Mouse (Mus musculus) neural tube, embryonic 11.5 days (tissue): ENCODE data around the gene Matn4. TPM values are rescaled to one million over a fixed set of nuclear protein-coding genes. Genes with fewer than 3 reads are reported as not detected.
A peak's percentile ranks its signal among the peaks of the same experiment; 100 is the strongest.

Experiments
- ATAC-seq: fragments of 200-750 bp; cut with Nextera tagmentation; 2 replicates; pipeline ENCODE4 v1.8.0; 2017; ENCODE audit warnings: moderate number of reproducible peaks, mild to moderate bottlenecking, moderate TSS enrichment, moderate library complexity; ENCODE audit not compliant: insufficient read depth, low FRiP score, low TSS enrichment
- DNase-seq: peaks from one replicate; pipeline ENCODE4 v3.0.0-alpha.2; 2015; ENCODE audit warnings: low spot score
- H3K27ac ChIP-seq: fragments of 300-500 bp; sonication (generic); 2 replicates; pipeline ENCODE4 v1.5.1; 2014; ENCODE audit warnings: low read depth, mild to moderate bottlenecking, low read length
- H3K27me3 ChIP-seq: fragments of 300-500 bp; sonication (generic); 2 replicates; pipeline ENCODE4 v1.6.1; 2014; ENCODE audit warnings: mild to moderate bottlenecking, low read length, mixed read lengths; ENCODE audit not compliant: control insufficient read depth, insufficient read depth
- H3K36me3 ChIP-seq: fragments of 300-500 bp; sonication (generic); 2 replicates; pipeline ENCODE4 v1.6.1; 2014; ENCODE audit warnings: mild to moderate bottlenecking, low read length, moderate library complexity, mixed read lengths; ENCODE audit not compliant: control insufficient read depth, insufficient read depth
- H3K4me1 ChIP-seq: fragments of 300-500 bp; sonication (generic); 2 replicates; pipeline ENCODE4 v1.6.1; 2014; ENCODE audit warnings: low read length, mixed read lengths; ENCODE audit not compliant: control insufficient read depth, insufficient read depth
- H3K4me2 ChIP-seq: fragments of 300-500 bp; sonication (generic); 2 replicates; pipeline ENCODE4 v1.6.1; 2014; ENCODE audit warnings: low read depth, mild to moderate bottlenecking, moderate library complexity
- H3K4me3 ChIP-seq: fragments of 300-500 bp; sonication (generic); 2 replicates; pipeline ENCODE4 v1.5.1; 2014; ENCODE audit warnings: low read depth, low read length
- H3K9ac ChIP-seq: fragments of 300-500 bp; sonication (generic); 2 replicates; pipeline ENCODE4 v1.6.1; 2014; ENCODE audit warnings: mild to moderate bottlenecking, low read length
- H3K9me3 ChIP-seq: fragments of 300-500 bp; sonication (generic); 2 replicates; pipeline ENCODE4 v1.6.1; 2016; ENCODE audit warnings: low read length; ENCODE audit not compliant: control insufficient read depth
- WGBS: fragments of 180-500 bp; shearing (Covaris S2); extraction: QIAGEN DNeasy Blood & Tissue Kit; methylation state at CpG from one replicate; pipeline ENCODE4 v1.1.7; 2014; 5-methylcytosine and 5-hydroxymethylcytosine counted together
- polyA plus RNA-seq: library from polyadenylated mRNA; unstranded; fragments of >200 nt; fragmentation: Nextera tagmentation; extraction: Ambion mirVana; gene quantifications from 2 replicates; pipeline ENCODE4 v1.2.1, GENCODE M21; 2014

Matn4 gene
- polyA plus RNA-seq, 1 experiment from 2014 or later, result 0.48 TPM

- DNase-seq, result no peak
- WGBS, result 78% methylated on average over 29 of the region's 29 CpGs
- Histone ChIP-seq H3K9me3 (no peaks in the 10 kb centered on the region), H3K4me2 (no peak overlapping the region), H3K36me3 (no peaks in the 10 kb centered on the region), H3K4me3 (no peak overlapping the region), H3K27ac (no peak overlapping the region), H3K4me1 (0 out of 2 replicates have a peak, but pooled peaks cover 3% of the 10 kb centered on the region), H3K9ac (no peak overlapping the region), H3K27me3 (0 out of 2 replicates have a peak, but pooled peaks cover 4% of the 10 kb centered on the region)
- ATAC-seq, result no peak
Measured at GRCm38 (mm10) chr2:164393126-164393525, 11.8 kb downstream of the Matn4 start.

- H3K27ac ChIP-seq, result no peak overlapping the region
- under 1% methylated on average over 30 of the region's 30 CpGs for WGBS
- peak overlapping the region; percentile 55; the same call in 1 of the 2 replicates for H3K9ac ChIP-seq
- no peaks in the 10 kb centered on the region for H3K36me3 ChIP-seq
- peak overlapping the region; percentile 57 for H3K4me2 ChIP-seq
- DNase-seq, result peak; percentile 93
- H3K27me3 ChIP-seq, result 0 out of 2 replicates have a peak, but pooled peaks cover 4% of the 10 kb centered on the region
- peak; percentile 64 for ATAC-seq
- H3K4me3 ChIP-seq, result peak overlapping the region; percentile 35
- H3K9me3 ChIP-seq, result no peaks in the 10 kb centered on the region
- H3K4me1 ChIP-seq, result peaks cover 8% of the 10 kb centered on the region; the same call in 1 of the 2 replicates
Measured at GRCm38 (mm10) chr2:164389499-164389898, 15.5 kb downstream of the Matn4 start.

DNA sequence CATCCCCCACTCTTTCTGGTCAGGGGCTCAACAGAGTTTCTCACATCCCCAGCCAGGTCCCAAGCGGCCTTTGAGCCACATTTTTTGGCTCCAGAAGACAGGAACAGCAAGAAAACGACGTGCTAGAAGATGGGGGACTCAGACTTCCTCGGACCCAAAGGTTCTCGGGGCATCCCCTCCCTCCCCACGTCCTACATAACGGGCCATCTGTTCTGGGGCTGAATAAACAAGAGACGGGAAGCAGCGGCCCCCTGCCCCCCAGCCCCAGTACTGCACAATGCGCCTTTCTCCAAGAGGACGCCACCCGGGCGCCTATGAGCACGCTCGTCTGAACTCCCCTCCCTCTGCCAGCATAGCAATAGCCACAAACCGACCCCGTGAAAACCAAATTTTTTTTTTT, 15.9 kb downstream of the Matn4 start, which contains the start of gene Slpi:
Gene Slpi (minus strand): TSS at position 76 of the 400 bp plus-strand sequence.
- no peaks in the 10 kb centered on the region for H3K9me3 ChIP-seq
- no peak within 1 kb of the TSS for H3K27ac ChIP-seq
- peak within 1 kb of the TSS; percentile 35 for H3K4me3 ChIP-seq
- under 1% methylated on average over 17 of the region's 17 CpGs for WGBS
- peak within 1 kb of the TSS; percentile 57 for H3K4me2 ChIP-seq
- peak within 1 kb of the TSS; percentile 55; the same call in 1 of the 2 replicates for H3K9ac ChIP-seq
- ATAC-seq, result peak; percentile 79
- 0 out of 2 replicates have a peak, but pooled peaks cover 4% of the 10 kb centered on the region for H3K27me3 ChIP-seq
- H3K4me1 ChIP-seq, result peaks cover 8% of the 10 kb centered on the region; the same call in 1 of the 2 replicates
- DNase-seq, result peak; percentile 68
- no peaks in the 10 kb centered on the region for H3K36me3 ChIP-seq

DNA sequence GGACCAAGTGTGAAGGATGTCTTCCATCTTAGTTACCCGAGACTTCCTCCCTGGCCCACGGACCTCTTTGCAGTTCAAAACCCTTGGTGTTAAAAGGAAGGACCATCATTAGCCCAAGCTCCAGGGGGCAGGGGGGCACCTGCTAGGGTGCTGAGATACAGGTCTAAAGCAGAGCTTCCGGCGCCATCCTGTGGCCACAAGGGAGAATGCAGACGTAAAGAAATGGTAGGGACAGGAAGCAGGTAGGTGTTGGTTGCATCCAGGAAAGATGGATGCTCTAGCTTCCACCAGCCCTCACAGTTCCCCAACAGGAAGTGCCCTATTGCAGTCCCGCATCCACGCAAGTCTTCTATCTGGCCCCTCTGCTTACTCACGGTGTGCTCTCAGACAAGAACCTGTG, 18.0 kb downstream of the Matn4 start:
- Histone ChIP-seq H3K9me3 (no peaks in the 10 kb centered on the region), H3K4me1 (peaks cover 8% of the 10 kb centered on the region; the same call in 1 of the 2 replicates), H3K27ac (no peak overlapping the region), H3K9ac (no peak overlapping the region), H3K27me3 (0 out of 2 replicates have a peak, but pooled peaks cover 4% of the 10 kb centered on the region), H3K36me3 (no peaks in the 10 kb centered on the region), H3K4me2 (no peak overlapping the region), H3K4me3 (no peak overlapping the region)
- DNase-seq (peak; percentile 36), ATAC-seq (no peak)
- WGBS, result 13% methylated on average over 8 of the region's 8 CpGs

DNA sequence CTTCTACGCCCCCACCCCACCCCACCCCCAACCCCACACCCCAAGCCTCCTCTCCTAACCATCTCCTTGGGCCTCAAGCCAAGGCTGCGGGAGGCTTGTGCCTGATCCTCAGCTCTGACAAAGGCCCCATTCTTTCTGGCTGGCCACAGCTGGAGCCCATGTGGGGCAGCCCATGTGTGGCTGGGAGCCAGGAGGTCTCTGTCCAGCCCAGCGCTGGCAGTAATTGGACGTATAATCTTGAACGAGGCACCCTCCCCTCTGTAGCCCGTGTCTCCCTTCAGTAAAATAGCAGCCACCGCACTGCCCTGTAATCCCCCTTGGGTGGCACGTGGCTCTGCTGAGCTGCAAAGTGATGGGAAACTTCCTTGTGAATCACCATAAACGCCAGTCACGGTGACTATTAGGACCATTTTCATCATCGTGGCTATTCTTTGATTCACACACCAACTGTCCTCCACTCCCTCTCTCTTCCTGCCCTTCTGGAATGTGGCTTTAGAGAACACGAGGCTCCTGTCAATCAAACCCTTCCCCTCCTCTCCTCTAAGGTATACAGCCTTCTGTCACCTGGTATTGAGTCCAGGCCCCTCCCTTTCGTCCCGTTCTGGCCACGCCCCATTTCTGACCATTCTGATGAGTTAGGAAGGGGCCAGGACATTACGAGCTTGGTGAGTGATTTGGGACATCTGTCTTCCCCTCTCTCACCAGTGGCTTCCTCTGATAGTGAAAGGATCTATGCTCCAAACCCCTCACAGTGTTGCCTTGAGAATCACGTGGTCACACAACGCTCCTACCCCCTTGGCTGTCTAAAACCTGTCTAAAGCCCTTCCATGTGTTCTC, 18.8 kb downstream of the Matn4 start:
- peaks cover 8% of the 10 kb centered on the region; the same call in 1 of the 2 replicates for H3K4me1 ChIP-seq
- WGBS, result 16% methylated on average over 18 of the region's 18 CpGs
- no peaks in the 10 kb centered on the region for H3K9me3 ChIP-seq
- H3K36me3 ChIP-seq, result no peaks in the 10 kb centered on the region
- peak; percentile 73 for DNase-seq
- no peak overlapping the region for H3K27ac ChIP-seq
- H3K4me2 ChIP-seq, result no peak overlapping the region
- H3K27me3 ChIP-seq, result 0 out of 2 replicates have a peak, but pooled peaks cover 4% of the 10 kb centered on the region
- no peak overlapping the region for H3K4me3 ChIP-seq
- H3K9ac ChIP-seq, result no peak overlapping the region
- peak; percentile 51; the same call in 1 of the 2 replicates for ATAC-seq

- no peak overlapping the region for H3K4me2 ChIP-seq
- no peaks in the 10 kb centered on the region for H3K9me3 ChIP-seq
- ATAC-seq (no peak), DNase-seq (no peak)
- WGBS, result 61% methylated on average over 11 of the region's 11 CpGs
- 0 out of 2 replicates have a peak, but pooled peaks cover 2% of the 10 kb centered on the region for H3K27me3 ChIP-seq
- H3K4me1 ChIP-seq, result peaks cover 8% of the 10 kb centered on the region; the same call in 1 of the 2 replicates
- no peak overlapping the region for H3K27ac ChIP-seq
- H3K9ac ChIP-seq, result no peak overlapping the region
- no peak overlapping the region for H3K4me3 ChIP-seq
- H3K36me3 ChIP-seq, result no peaks in the 10 kb centered on the region
Measured at GRCm38 (mm10) chr2:164383656-164384399, 21.1 kb downstream of the Matn4 start.

DNA sequence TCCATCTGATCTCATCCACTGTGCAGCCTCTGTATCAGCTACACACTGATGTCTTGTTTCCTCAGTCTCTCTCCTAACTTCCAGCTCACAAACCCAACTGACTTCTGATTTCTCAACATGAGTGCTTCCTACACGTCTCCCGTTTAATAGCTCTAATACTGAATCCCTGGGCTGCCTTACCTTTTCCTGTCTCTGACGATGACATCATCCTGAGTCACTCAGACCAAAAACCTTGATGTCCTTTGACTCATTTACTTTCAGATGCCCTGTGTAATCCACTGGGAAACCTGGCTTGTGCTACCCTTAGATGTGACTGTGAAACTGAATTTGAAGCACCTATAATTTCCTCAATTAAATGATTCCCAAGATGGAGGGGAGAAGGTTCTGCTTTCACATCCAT, 22.0 kb downstream of the Matn4 start:
- 85% methylated on average over 3 of the region's 3 CpGs for WGBS
- DNase-seq, result no peak
- ATAC-seq, result no peak

DNA sequence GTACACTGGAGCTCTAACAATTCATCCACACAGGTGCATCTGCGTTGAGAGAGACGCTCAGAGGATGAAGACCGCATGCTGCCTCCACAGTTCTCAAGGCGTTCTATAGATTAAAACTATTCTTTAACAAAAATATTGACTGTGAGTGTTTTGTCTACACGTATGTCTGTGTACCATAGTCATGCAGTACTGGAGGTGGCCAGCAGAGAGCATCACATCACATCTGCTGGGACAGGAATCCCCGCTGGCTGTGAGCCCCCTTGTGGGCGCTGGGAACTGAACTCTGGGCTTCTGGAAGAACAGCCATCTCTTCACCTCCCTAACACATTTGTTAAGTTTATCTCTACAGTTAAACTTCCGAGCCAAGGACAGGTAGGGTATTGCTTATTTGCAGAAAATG, 23.2 kb downstream of the Matn4 start:
- ATAC-seq (no peak), DNase-seq (no peak)
- Histone ChIP-seq H3K27ac (no peak overlapping the region), H3K4me1 (peaks cover 5% of the 10 kb centered on the region; the same call in 1 of the 2 replicates), H3K27me3 (no peaks in the 10 kb centered on the region), H3K36me3 (no peaks in the 10 kb centered on the region), H3K9me3 (no peaks in the 10 kb centered on the region), H3K4me3 (no peak overlapping the region), H3K9ac (no peak overlapping the region), H3K4me2 (no peak overlapping the region)
- WGBS, result 81% methylated on average over 8 of the region's 8 CpGs

More for the DNA sequence above, 22.0 kb downstream of the Matn4 start:
- Histone ChIP-seq H3K4me2 (no peak overlapping the region), H3K4me1 (peaks cover 5% of the 10 kb centered on the region; the same call in 1 of the 2 replicates), H3K27me3 (no peaks in the 10 kb centered on the region), H3K36me3 (no peaks in the 10 kb centered on the region), H3K4me3 (no peak overlapping the region), H3K9me3 (no peaks in the 10 kb centered on the region), H3K9ac (no peak overlapping the region), H3K27ac (no peak overlapping the region)
